Mouse (Mus musculus): ENCODE data around the gene Cldn2. TPM values are rescaled to one million over a fixed set of nuclear protein-coding genes. Genes with fewer than 3 reads are reported as not detected.

Cldn2 gene
- polyA plus RNA-seq, 1 experiment from 2014 or later = 0.25 TPM

GRCm38 (mm10) chrX:139781563-139781962 is 19.1 kb upstream of the Cldn2 start:
- H3K4me2 ChIP-seq = no peak overlapping the region
- 61% methylated on average over 4 of the region's 4 CpGs for WGBS (ENCODE audit: insufficient replicate concordance)
- H3K27ac ChIP-seq = no peak overlapping the region
- H3K9me3 ChIP-seq (replicated peaks) = no peaks in the 10 kb centered on the region
- no peak overlapping the region for H3K9ac ChIP-seq
- ATAC-seq (ENCODE audit: low read depth) (no peak), DNase-seq (no peak)
- no peaks in the 10 kb centered on the region for H3K36me3 ChIP-seq
- peaks cover 25% of the 10 kb centered on the region for H3K4me1 ChIP-seq (replicated peaks)
- H3K27me3 ChIP-seq = no peaks in the 10 kb centered on the region
- H3K4me3 ChIP-seq (replicated peaks) = no peak overlapping the region

- no peak within 1 kb of the TSS for H3K27ac ChIP-seq
- no peak for DNase-seq
- H3K36me3 ChIP-seq = no peaks in the 10 kb centered on the region
- peaks cover 25% of the 10 kb centered on the region for H3K4me1 ChIP-seq (replicated peaks)
- H3K4me3 ChIP-seq (replicated peaks) = no peak within 1 kb of the TSS
- no peak within 1 kb of the TSS for H3K9ac ChIP-seq
- H3K4me2 ChIP-seq = no peak within 1 kb of the TSS
- ATAC-seq (ENCODE audit: low read depth) = no peak
- no peaks in the 10 kb centered on the region for H3K27me3 ChIP-seq
- H3K9me3 ChIP-seq (replicated peaks) = no peaks in the 10 kb centered on the region
- 53% methylated on average over 6 of the region's 6 CpGs for WGBS (ENCODE audit: insufficient replicate concordance)
Measured at GRCm38 (mm10) chrX:139782278-139783044, 18.2 kb upstream of the Cldn2 start, which contains the start of gene Ripply1. Gene Ripply1 (minus strand): TSS chrX:139782353.

- DNase-seq = no peak
- no peak for ATAC-seq (ENCODE audit: low read depth)
- Histone ChIP-seq H3K9me3 (replicated peaks) (no peaks in the 10 kb centered on the region), H3K36me3 (no peaks in the 10 kb centered on the region), H3K4me1 (replicated peaks) (peaks cover 25% of the 10 kb centered on the region), H3K4me2 (no peak overlapping the region), H3K27ac (no peak overlapping the region), H3K9ac (no peak overlapping the region), H3K27me3 (no peaks in the 10 kb centered on the region), H3K4me3 (replicated peaks) (no peak overlapping the region)
- 74% methylated on average over 3 of the region's 3 CpGs for WGBS (ENCODE audit: insufficient replicate concordance)
Measured at GRCm38 (mm10) chrX:139783045-139783422, 17.6 kb upstream of the Cldn2 start.

GRCm38 (mm10) chrX:139785764-139786163 is 14.9 kb upstream of the Cldn2 start:
- Histone ChIP-seq H3K27me3 (no peaks in the 10 kb centered on the region), H3K4me3 (replicated peaks) (no peak overlapping the region), H3K27ac (no peak overlapping the region), H3K9ac (no peak overlapping the region), H3K4me2 (no peak overlapping the region), H3K9me3 (replicated peaks) (no peaks in the 10 kb centered on the region), H3K4me1 (replicated peaks) (peaks cover 17% of the 10 kb centered on the region), H3K36me3 (no peaks in the 10 kb centered on the region)
- no peak for ATAC-seq (ENCODE audit: low read depth)
- 36% methylated on average over 1 of the region's 1 CpGs for WGBS (ENCODE audit: insufficient replicate concordance)
- DNase-seq = no peak

GRCm38 (mm10) chrX:139794072-139794845 is 6.4 kb upstream of the Cldn2 start:
- no peak overlapping the region for H3K4me2 ChIP-seq
- no peak for DNase-seq
- no peak overlapping the region for H3K9ac ChIP-seq
- no peaks in the 10 kb centered on the region; the same call in 1 of the 2 replicates for H3K27me3 ChIP-seq
- no peak overlapping the region for H3K27ac ChIP-seq
- H3K4me3 ChIP-seq (replicated peaks) = no peak overlapping the region
- H3K36me3 ChIP-seq = no peaks in the 10 kb centered on the region
- ATAC-seq (ENCODE audit: low read depth) = no peak
- H3K9me3 ChIP-seq (replicated peaks) = no peaks in the 10 kb centered on the region
- no peaks in the 10 kb centered on the region for H3K4me1 ChIP-seq (replicated peaks)
- 62% methylated on average over 7 of the region's 7 CpGs for WGBS (ENCODE audit: insufficient replicate concordance)

GRCm38 (mm10) chrX:139796037-139796436 is 4.6 kb upstream of the Cldn2 start:
- Histone ChIP-seq H3K4me2 (no peak overlapping the region), H3K4me1 (replicated peaks) (no peaks in the 10 kb centered on the region), H3K27me3 (no peaks in the 10 kb centered on the region; the same call in 1 of the 2 replicates), H3K36me3 (no peaks in the 10 kb centered on the region), H3K9me3 (replicated peaks) (no peaks in the 10 kb centered on the region), H3K9ac (no peak overlapping the region), H3K4me3 (replicated peaks) (no peak overlapping the region), H3K27ac (no peak overlapping the region)
- no peak for DNase-seq
- WGBS (ENCODE audit: insufficient replicate concordance) = 61% methylated on average over 6 of the region's 6 CpGs
- no peak for ATAC-seq (ENCODE audit: low read depth)

GRCm38 (mm10) chrX:139797875-139798274 is 2.8 kb upstream of the Cldn2 start:
- Histone ChIP-seq H3K4me1 (replicated peaks) (no peaks in the 10 kb centered on the region), H3K9ac (no peak overlapping the region), H3K4me3 (replicated peaks) (no peak overlapping the region), H3K27me3 (no peaks in the 10 kb centered on the region; the same call in 1 of the 2 replicates), H3K27ac (no peak overlapping the region), H3K36me3 (no peaks in the 10 kb centered on the region), H3K4me2 (no peak overlapping the region), H3K9me3 (replicated peaks) (no peaks in the 10 kb centered on the region)
- 74% methylated on average over 9 of the region's 9 CpGs for WGBS (ENCODE audit: insufficient replicate concordance)
- ATAC-seq (ENCODE audit: low read depth) (no peak), DNase-seq (no peak)

GRCm38 (mm10) chrX:139799953-139800352 is 675 bp upstream of the Cldn2 start:
- ATAC-seq (ENCODE audit: low read depth) (no peak), DNase-seq (no peak)
- Histone ChIP-seq H3K9ac (no peak overlapping the region), H3K27ac (no peak overlapping the region), H3K27me3 (no peaks in the 10 kb centered on the region; the same call in 1 of the 2 replicates), H3K4me2 (no peak overlapping the region), H3K36me3 (no peaks in the 10 kb centered on the region), H3K4me1 (replicated peaks) (no peaks in the 10 kb centered on the region), H3K4me3 (replicated peaks) (no peak overlapping the region), H3K9me3 (replicated peaks) (no peaks in the 10 kb centered on the region)
- 67% methylated on average over 3 of the region's 3 CpGs for WGBS (ENCODE audit: insufficient replicate concordance)

GRCm38 (mm10) chrX:139803028-139803427 is 2.4 kb downstream of the Cldn2 start:
- H3K4me1 ChIP-seq (replicated peaks) = no peaks in the 10 kb centered on the region
- ATAC-seq (ENCODE audit: low read depth) (no peak), DNase-seq (no peak)
- H3K27me3 ChIP-seq = no peaks in the 10 kb centered on the region
- H3K9me3 ChIP-seq (replicated peaks) = no peaks in the 10 kb centered on the region
- H3K36me3 ChIP-seq = no peaks in the 10 kb centered on the region
- H3K27ac ChIP-seq = no peak overlapping the region
- H3K4me3 ChIP-seq (replicated peaks) = no peak overlapping the region
- H3K9ac ChIP-seq = no peak overlapping the region
- 43% methylated on average over 2 of the region's 2 CpGs for WGBS (ENCODE audit: insufficient replicate concordance)
- no peak overlapping the region for H3K4me2 ChIP-seq

GRCm38 (mm10) chrX:139805918-139806317 is 5.3 kb downstream of the Cldn2 start:
- ATAC-seq (ENCODE audit: low read depth) (no peak), DNase-seq (no peak)
- Histone ChIP-seq H3K4me2 (no peak overlapping the region), H3K9ac (no peak overlapping the region), H3K27me3 (no peaks in the 10 kb centered on the region), H3K4me3 (replicated peaks) (no peak overlapping the region), H3K27ac (no peak overlapping the region), H3K36me3 (no peaks in the 10 kb centered on the region), H3K9me3 (replicated peaks) (no peaks in the 10 kb centered on the region), H3K4me1 (replicated peaks) (no peaks in the 10 kb centered on the region)
- WGBS (ENCODE audit: insufficient replicate concordance) = 91% methylated on average over 4 of the region's 4 CpGs

- ATAC-seq (ENCODE audit: low read depth) (no peak), DNase-seq (no peak)
- Histone ChIP-seq H3K36me3 (no peaks in the 10 kb centered on the region), H3K9me3 (replicated peaks) (no peaks in the 10 kb centered on the region), H3K9ac (no peak overlapping the region), H3K4me1 (replicated peaks) (0 out of 2 replicates have a peak, but pooled peaks cover 2% of the 10 kb centered on the region), H3K27me3 (no peaks in the 10 kb centered on the region), H3K4me3 (replicated peaks) (no peak overlapping the region), H3K4me2 (no peak overlapping the region), H3K27ac (no peak overlapping the region)
- WGBS (ENCODE audit: insufficient replicate concordance) = 59% methylated on average over 2 of the region's 2 CpGs
Measured at GRCm38 (mm10) chrX:139807391-139807790, 6.8 kb downstream of the Cldn2 start.

All from liver, embryonic 13.5 days (tissue).